Mouse (Mus musculus): ENCODE measurements around the gene Zscan10. TPM values are rescaled to one million over a fixed set of nuclear protein-coding genes. Genes with fewer than 3 reads are reported as not detected.
A peak's percentile ranks its signal among the peaks of the same experiment; 100 is the strongest.

The Zscan10 gene
- polyA plus RNA-seq, 1 experiment from 2014 or later = not detected

DNA sequence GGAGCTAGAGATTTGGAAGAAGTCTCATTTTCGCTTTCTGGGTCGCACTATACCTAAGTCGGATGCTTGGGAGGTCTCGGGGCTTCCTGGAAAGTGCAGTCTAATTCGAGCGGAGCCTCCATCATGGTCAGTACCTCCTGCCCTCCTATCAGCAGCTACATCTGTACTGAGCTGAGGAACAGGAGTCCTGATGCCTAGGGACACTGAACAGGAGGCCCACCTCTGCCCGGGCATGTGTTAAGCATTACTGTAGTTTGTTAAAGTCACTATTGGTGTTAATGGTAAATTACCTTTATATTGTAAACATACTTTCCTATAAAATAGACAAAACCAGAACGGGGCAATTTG lies 36.3 kb upstream of the Zscan10 start:
- Histone ChIP-seq H3K27me3 (replicated peaks) (no peaks in the 10 kb centered on the region), H3K4me1 (replicated peaks) (peaks cover 13% of the 10 kb centered on the region), H3K9me3 (replicated peaks) (no peaks in the 10 kb centered on the region), H3K4me3 (peak overlapping the region; percentile 92), H3K36me3 (peaks cover 23% of the 10 kb centered on the region), H3K4me2 (peak overlapping the region; percentile 79), H3K27ac (ENCODE audit: poor library complexity, severe bottlenecking) (peak overlapping the region; percentile 97), H3K9ac (peak overlapping the region; percentile 96)
- ATAC-seq (ENCODE audit: insufficient number of reproducible peaks, low FRiP score) = peak; percentile 81
- 2% methylated on average over 8 of the region's 8 CpGs for WGBS

GRCm38 (mm10) chr17:23566787-23567186 lies 33.9 kb upstream of the Zscan10 start:
- Histone ChIP-seq H3K4me3 (no peak overlapping the region), H3K4me1 (replicated peaks) (peaks cover 13% of the 10 kb centered on the region)
- ATAC-seq (ENCODE audit: insufficient number of reproducible peaks, low FRiP score) = no peak

DNA sequence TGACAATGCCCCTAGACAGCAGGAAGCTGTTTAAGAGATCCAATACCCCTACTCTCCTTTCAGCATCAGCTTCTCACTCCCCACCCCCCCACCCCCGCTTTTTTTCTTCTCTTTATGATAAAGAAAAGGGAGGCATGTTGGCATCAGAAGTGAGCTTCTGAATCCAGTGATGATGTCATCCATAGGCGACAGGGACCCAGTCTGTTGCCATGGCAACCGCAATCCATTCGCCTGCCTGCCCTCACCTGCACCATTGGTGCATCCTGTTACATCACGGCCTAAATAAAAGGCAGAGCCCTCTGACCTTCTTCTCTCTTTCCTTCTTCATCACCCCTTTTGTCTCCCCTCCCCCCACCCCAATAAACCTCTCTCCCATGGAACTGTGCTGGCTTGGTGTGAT lies 32.3 kb upstream of the Zscan10 start:
- Histone ChIP-seq H3K4me2 (no peak overlapping the region), H3K27ac (ENCODE audit: poor library complexity, severe bottlenecking) (no peak overlapping the region), H3K4me3 (no peak overlapping the region), H3K36me3 (peaks cover 8% of the 10 kb centered on the region; the same call in 1 of the 2 replicates), H3K9me3 (replicated peaks) (no peaks in the 10 kb centered on the region), H3K4me1 (replicated peaks) (peaks cover 8% of the 10 kb centered on the region), H3K9ac (no peak overlapping the region), H3K27me3 (replicated peaks) (no peaks in the 10 kb centered on the region)
- no peak for ATAC-seq (ENCODE audit: insufficient number of reproducible peaks, low FRiP score)
- 27% methylated on average over 5 of the region's 5 CpGs for WGBS

More at GRCm38 (mm10) chr17:23566787-23567186, 33.9 kb upstream of the Zscan10 start:
- Histone ChIP-seq H3K27me3 (replicated peaks) (no peaks in the 10 kb centered on the region), H3K36me3 (no peaks in the 10 kb centered on the region), H3K9ac (no peak overlapping the region), H3K9me3 (replicated peaks) (no peaks in the 10 kb centered on the region), H3K4me2 (no peak overlapping the region), H3K27ac (ENCODE audit: poor library complexity, severe bottlenecking) (no peak overlapping the region)
- WGBS = 43% methylated on average over 5 of the region's 5 CpGs

DNA sequence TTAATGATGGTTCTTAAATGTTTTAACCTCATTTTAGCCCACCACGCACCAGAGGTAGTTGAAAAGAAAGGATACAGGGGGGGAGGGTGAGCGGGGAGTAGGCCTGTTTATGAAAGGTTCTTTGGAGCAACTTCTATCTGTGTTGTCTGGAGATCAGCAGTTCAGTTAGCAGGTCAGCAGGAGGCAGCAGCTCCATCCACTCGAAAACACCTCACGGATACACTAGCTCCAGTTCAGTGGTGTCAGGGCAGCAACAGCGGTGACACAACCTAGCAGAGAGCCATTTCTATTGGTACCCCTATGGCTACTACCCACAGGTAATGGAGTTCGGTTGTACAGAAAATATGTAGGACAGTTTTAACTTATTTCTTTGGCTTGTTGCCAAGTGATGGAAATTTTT lies 30.6 kb upstream of the Zscan10 start:
- ATAC-seq (ENCODE audit: insufficient number of reproducible peaks, low FRiP score) = peak; percentile 63; the same call in 1 of the 2 replicates

GRCm38 (mm10) chr17:23571084-23571483 lies 29.6 kb upstream of the Zscan10 start:
- H3K36me3 ChIP-seq = peaks cover 35% of the 10 kb centered on the region
- no peak overlapping the region for H3K27ac ChIP-seq (ENCODE audit: poor library complexity, severe bottlenecking)
- H3K27me3 ChIP-seq (replicated peaks) = no peaks in the 10 kb centered on the region
- no peak overlapping the region for H3K4me2 ChIP-seq
- no peak for ATAC-seq (ENCODE audit: insufficient number of reproducible peaks, low FRiP score)
- peaks cover 10% of the 10 kb centered on the region; the same call in 1 of the 2 replicates for H3K9me3 ChIP-seq (replicated peaks)
- H3K4me1 ChIP-seq (replicated peaks) = no peaks in the 10 kb centered on the region
- H3K9ac ChIP-seq = no peak overlapping the region
- 20% methylated on average over 5 of the region's 5 CpGs for WGBS
- H3K4me3 ChIP-seq = no peak overlapping the region

More for the DNA sequence above, 30.6 kb upstream of the Zscan10 start:
- no peak overlapping the region for H3K4me2 ChIP-seq
- H3K4me1 ChIP-seq (replicated peaks) = peaks cover 3% of the 10 kb centered on the region
- H3K9me3 ChIP-seq (replicated peaks) = 0 out of 2 replicates have a peak, but pooled peaks cover 2% of the 10 kb centered on the region
- 34% methylated on average over 6 of the region's 6 CpGs for WGBS
- H3K4me3 ChIP-seq = no peak overlapping the region
- no peaks in the 10 kb centered on the region for H3K27me3 ChIP-seq (replicated peaks)
- peaks cover 25% of the 10 kb centered on the region for H3K36me3 ChIP-seq
- no peak overlapping the region for H3K27ac ChIP-seq (ENCODE audit: poor library complexity, severe bottlenecking)
- H3K9ac ChIP-seq = no peak overlapping the region

GRCm38 (mm10) chr17:23572059-23572458 lies 28.6 kb upstream of the Zscan10 start:
- no peak overlapping the region for H3K4me3 ChIP-seq
- peaks cover 45% of the 10 kb centered on the region for H3K36me3 ChIP-seq
- ATAC-seq (ENCODE audit: insufficient number of reproducible peaks, low FRiP score) = no peak
- WGBS = 70% methylated on average over 6 of the region's 6 CpGs
- H3K4me1 ChIP-seq (replicated peaks) = no peaks in the 10 kb centered on the region
- H3K9me3 ChIP-seq (replicated peaks) = peaks cover 20% of the 10 kb centered on the region; the same call in 1 of the 2 replicates
- H3K27me3 ChIP-seq (replicated peaks) = no peaks in the 10 kb centered on the region
- no peak overlapping the region for H3K27ac ChIP-seq (ENCODE audit: poor library complexity, severe bottlenecking)
- no peak overlapping the region for H3K9ac ChIP-seq
- H3K4me2 ChIP-seq = no peak overlapping the region

- Histone ChIP-seq H3K4me2 (no peak overlapping the region), H3K4me1 (replicated peaks) (no peaks in the 10 kb centered on the region), H3K9ac (no peak overlapping the region), H3K9me3 (replicated peaks) (peaks cover 22% of the 10 kb centered on the region; the same call in 1 of the 2 replicates), H3K27ac (ENCODE audit: poor library complexity, severe bottlenecking) (no peak overlapping the region), H3K27me3 (replicated peaks) (no peaks in the 10 kb centered on the region), H3K4me3 (no peak overlapping the region), H3K36me3 (peaks cover 63% of the 10 kb centered on the region)
- ATAC-seq (ENCODE audit: insufficient number of reproducible peaks, low FRiP score) = no peak
- WGBS = 86% methylated on average over 8 of the region's 8 CpGs
These were observed 26.5 kb upstream of the Zscan10 start for GRCm38 (mm10) chr17:23574130-23574529.

GRCm38 (mm10) chr17:23575951-23576552 lies 24.6 kb upstream of the Zscan10 start:
- 93% methylated on average over 38 of the region's 38 CpGs for WGBS
- H3K4me1 ChIP-seq (replicated peaks) = no peaks in the 10 kb centered on the region

GRCm38 (mm10) chr17:23584786-23585185 lies 15.9 kb upstream of the Zscan10 start:
- H3K4me3 ChIP-seq = peak overlapping the region; percentile 76
- peak overlapping the region; percentile 84 for H3K9ac ChIP-seq
- peaks cover 24% of the 10 kb centered on the region for H3K36me3 ChIP-seq
- H3K27me3 ChIP-seq (replicated peaks) = no peaks in the 10 kb centered on the region
- peak overlapping the region; percentile 96 for H3K4me2 ChIP-seq
- 77% methylated on average over 8 of the region's 8 CpGs for WGBS
- peaks cover 20% of the 10 kb centered on the region for H3K4me1 ChIP-seq (replicated peaks)
- H3K9me3 ChIP-seq (replicated peaks) = no peaks in the 10 kb centered on the region
- ATAC-seq (ENCODE audit: insufficient number of reproducible peaks, low FRiP score) = no peak
- no peak overlapping the region for H3K27ac ChIP-seq (ENCODE audit: poor library complexity, severe bottlenecking)

More at GRCm38 (mm10) chr17:23575951-23576552, 24.6 kb upstream of the Zscan10 start:
- H3K4me2 ChIP-seq = no peak overlapping the region
- no peak; the same call in 1 of the 2 replicates for ATAC-seq (ENCODE audit: insufficient number of reproducible peaks, low FRiP score)
- H3K27me3 ChIP-seq (replicated peaks) = no peaks in the 10 kb centered on the region
- peaks cover 22% of the 10 kb centered on the region; the same call in 1 of the 2 replicates for H3K9me3 ChIP-seq (replicated peaks)
- peaks cover 82% of the 10 kb centered on the region for H3K36me3 ChIP-seq
- no peak overlapping the region for H3K27ac ChIP-seq (ENCODE audit: poor library complexity, severe bottlenecking)
- H3K4me3 ChIP-seq = no peak overlapping the region
- no peak overlapping the region for H3K9ac ChIP-seq

- H3K9ac ChIP-seq = peak overlapping the region; percentile 84
- peaks cover 20% of the 10 kb centered on the region for H3K4me1 ChIP-seq (replicated peaks)
- H3K36me3 ChIP-seq = peaks cover 13% of the 10 kb centered on the region
- no peaks in the 10 kb centered on the region for H3K9me3 ChIP-seq (replicated peaks)
- peak; percentile 81 for ATAC-seq (ENCODE audit: insufficient number of reproducible peaks, low FRiP score)
- peak overlapping the region; percentile 96 for H3K4me2 ChIP-seq
- 0 out of 2 replicates have a peak overlapping the region, but pooled peaks have one; percentile 16 for H3K27ac ChIP-seq (ENCODE audit: poor library complexity, severe bottlenecking)
- no peaks in the 10 kb centered on the region for H3K27me3 ChIP-seq (replicated peaks)
- WGBS = 1% methylated on average over 22 of the region's 22 CpGs
- peak overlapping the region; percentile 76 for H3K4me3 ChIP-seq
These were observed 14.8 kb upstream of the Zscan10 start for GRCm38 (mm10) chr17:23585721-23586491.

GRCm38 (mm10) chr17:23587253-23587652 lies 13.4 kb upstream of the Zscan10 start:
- 47% methylated on average over 2 of the region's 2 CpGs for WGBS
- no peak overlapping the region for H3K4me2 ChIP-seq

More at GRCm38 (mm10) chr17:23587253-23587652, 13.4 kb upstream of the Zscan10 start:
- Histone ChIP-seq H3K9me3 (replicated peaks) (no peaks in the 10 kb centered on the region), H3K9ac (no peak overlapping the region), H3K4me1 (replicated peaks) (peaks cover 20% of the 10 kb centered on the region), H3K36me3 (peaks cover 10% of the 10 kb centered on the region), H3K27me3 (replicated peaks) (no peaks in the 10 kb centered on the region), H3K27ac (ENCODE audit: poor library complexity, severe bottlenecking) (no peak overlapping the region), H3K4me3 (no peak overlapping the region)
- no peak for ATAC-seq (ENCODE audit: insufficient number of reproducible peaks, low FRiP score)

Data from heart, embryonic 12.5 days (tissue).